Mouse (Mus musculus) right cerebral cortex, adult 18-20 months (tissue): Measurements from ENCODE around the gene Csmd2.

Experiments used
- DNase-seq: peaks from one replicate; pipeline ENCODE4 v3.0.0; 2022; ENCODE audit warnings: mixed read lengths

Csmd2 gene

DNA sequence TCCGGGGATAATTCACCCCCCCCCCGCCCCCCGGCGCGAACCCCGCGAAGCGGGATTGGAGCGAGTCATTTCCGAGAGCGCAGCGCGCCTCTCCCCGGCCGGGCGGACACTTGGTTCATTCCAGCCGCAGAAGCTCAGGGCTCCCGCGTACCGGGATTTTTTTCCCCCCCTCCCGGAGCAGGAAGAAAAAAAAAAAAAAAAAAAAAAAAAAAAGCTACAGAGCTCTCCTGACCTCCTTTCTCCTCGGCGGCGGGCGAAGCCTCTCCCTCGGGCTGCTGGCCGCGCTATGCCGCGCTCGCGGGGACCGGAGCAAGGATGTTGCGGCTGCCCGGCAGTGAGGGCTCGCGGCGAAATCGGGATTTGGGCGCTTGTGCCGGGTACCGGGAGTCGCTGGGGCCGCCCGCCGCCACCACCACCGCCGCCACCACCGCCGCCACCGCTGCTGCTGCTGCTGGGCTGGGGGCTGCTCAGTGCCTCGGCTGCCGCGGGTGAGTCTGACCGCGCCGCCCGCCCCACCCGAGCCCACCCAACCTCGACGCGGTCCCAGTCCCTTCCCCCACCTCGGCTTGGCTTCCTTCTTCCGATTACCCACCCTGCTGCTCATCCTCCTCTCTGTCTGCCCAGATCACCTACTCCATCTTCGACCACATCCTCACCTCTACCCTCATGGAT, at the start of gene Csmd2:
TSS of gene Csmd2 (plus strand) at position 74 of the 672 bp plus-strand sequence.
- peak; percentile 81 for DNase-seq

DNA sequence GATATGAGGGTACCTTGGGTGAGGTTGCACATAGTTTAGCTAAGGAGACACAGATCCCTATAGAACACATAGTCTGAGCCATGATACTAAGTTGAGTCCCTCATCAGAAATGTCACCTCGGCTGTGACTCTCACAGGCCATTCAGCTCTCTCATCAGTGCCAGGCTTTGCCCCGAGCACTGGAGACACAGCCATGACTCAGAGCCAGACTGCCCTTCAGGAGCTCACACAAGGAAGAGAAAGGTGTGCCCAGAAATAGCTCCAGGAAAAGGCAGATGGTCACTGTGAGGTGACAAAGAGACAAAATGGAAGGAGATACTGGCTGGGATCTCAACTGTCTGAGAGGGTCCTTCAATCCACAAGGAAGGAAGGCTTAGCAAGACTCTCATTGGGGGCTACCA, 40.0 kb upstream of the Csmd2 start:
- DNase-seq: no peak

DNA sequence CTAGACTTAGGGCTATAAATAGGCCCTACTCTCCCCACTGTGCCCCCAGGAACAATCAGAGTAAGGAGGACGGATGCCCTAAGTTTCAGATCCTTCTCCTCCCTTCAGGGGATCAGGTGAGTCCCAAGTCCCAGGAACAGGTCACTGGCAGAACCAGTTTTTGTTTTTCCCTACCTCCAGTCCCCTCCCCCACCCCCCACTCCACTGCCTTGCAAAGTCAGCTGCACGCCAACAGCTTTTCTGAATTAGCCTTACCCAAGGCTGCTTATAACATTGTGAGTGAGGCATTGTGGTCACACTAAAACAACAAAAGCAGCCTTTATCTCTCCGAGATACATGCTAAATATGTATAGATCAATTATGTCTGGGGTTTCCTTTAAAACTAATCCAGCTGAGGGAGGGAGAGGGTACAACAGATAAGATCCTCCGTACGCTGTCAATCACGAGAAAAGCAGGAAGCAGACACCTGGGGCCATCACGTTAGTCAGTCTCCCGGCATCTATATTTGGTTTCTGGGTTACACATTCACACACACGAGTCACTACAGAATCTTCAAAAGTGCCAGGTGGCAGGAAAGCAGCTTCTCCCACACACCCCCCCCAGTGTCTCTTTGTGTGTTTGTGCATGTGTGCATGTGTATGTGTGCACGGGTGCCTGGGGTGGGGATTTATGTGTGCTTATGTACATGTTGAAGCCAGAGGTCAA, 34.5 kb upstream of the Csmd2 start:
- DNase-seq: no peak

DNA sequence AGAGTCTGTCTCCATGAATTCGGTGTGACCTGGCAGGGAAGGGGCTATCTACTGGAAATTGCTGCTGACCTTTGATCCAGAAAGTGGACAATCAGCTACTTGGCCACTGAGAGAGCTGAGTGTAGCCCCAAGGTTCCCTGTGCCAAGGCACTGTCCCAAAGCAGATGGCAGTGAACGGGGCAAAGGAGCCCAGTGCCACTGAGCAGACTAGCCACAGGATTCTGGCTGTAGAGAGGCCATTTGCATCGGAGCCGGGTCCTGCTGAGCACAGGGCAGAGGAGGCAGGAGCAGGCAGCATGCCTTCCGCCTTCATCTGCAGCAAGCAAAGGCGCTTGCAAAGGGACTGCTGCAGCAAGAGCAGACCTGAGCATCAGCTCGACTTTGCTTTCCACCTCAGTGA, 18.6 kb upstream of the Csmd2 start:
- no peak for DNase-seq

DNA sequence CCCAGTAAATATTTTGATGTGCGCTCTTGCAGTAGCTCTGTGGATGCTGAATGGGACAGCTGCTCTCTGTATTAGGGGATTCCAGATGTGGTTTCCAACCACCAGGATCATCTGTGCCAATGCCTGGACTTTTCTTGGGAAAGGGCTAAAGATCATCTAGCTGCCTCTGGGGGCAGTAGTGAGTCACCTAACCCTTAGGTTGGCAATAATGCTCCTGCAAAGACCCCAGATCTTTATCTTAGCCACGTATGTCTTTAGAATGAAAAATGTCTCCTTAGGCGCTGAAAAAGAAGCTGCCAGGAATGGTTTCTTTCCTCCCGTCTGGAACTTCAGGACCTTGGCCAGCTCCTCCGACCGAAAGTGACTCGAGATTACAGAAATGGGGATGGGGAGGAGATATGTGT, 17.6 kb upstream of the Csmd2 start:
- no peak for DNase-seq

DNA sequence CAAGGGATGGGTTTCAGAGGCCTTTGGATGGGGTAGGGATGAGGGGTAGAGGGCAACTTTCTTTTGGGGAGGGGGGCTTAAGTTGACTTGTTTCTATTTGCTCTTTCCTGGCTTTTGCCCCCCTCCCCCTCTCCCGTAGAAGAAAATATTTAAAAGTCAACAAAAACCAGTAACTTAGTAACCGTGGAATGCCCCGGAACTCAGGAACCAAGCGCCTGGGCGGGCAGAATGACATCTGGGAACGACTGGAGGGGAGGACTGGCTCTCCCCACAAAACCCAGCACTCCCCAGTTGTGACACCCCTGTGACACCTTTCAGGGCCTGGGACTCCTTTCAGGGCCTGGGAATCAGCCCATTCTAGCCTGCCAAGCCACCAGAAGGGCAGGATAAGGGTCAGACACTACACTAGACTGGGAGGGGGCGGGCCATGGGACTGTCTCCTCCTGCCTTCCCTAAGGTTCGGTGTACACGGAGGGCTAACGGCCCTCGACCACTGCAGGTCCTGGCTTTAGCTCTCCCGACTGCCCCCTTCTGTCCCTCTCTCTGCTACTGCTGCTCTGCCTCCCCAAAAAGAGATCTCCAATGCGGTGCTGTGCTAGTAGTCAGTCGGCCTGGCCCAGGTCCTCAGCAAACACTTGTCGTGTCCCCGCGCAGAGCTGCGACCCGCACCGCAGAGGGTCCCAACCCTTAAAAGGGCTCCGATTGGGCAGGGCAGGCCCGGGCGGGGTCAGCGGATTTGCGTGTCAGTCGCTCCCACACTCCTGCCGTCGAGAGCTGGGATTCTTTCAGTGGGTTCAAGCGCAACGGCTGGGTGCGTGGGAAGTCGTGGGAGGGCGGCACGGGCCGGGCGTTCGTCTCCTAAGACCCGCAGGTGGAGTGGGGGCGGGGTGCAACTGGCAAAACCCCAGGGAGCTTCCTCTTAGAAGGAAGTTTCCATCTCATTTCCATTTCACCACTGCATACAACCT, 16.5 kb upstream of the Csmd2 start, which contains the start of gene CK137956:
TSS of gene CK137956 (minus strand) at position 51 of the 968 bp plus-strand sequence.
- DNase-seq: no peak

DNA sequence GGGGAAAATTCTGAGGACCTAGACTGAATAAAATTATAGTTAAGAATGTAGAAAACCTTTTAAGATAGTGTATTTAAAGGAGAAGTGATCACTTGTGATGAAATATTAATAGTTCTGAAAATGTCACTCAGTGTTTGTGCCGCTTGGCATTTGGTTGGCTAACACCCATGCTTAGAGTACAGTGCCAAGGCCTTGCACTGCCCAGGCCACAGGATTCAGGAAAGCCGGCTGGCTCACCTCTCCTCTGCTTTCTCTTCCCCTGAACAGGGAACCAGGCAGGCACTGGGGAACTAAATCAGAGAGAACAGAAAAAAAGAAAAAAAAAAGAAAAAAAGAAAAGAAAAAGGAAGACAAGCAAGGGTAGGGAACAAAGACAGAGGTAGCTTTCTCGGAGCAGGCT, 14.7 kb upstream of the Csmd2 start:
- no peak for DNase-seq

DNA sequence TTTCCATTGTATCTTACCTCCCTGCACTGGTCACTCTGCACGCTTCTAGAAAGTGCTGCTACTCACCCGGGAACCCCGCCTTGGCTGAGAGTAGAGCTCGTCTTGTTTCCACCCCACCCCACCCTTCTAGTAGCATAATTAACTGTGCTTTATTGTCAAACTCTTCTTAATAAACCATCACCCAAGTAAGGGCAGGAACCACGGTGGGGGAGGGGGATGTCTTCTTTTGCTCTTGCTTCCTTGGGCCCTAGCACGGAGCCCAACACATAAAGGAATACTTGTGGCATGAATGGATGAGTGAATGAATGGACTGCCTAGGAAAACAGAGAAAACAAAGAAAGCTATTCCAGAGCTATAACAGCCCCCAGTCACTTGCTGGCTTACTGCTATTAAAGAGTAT, 6.5 kb upstream of the Csmd2 start:
- DNase-seq: no peak

DNA sequence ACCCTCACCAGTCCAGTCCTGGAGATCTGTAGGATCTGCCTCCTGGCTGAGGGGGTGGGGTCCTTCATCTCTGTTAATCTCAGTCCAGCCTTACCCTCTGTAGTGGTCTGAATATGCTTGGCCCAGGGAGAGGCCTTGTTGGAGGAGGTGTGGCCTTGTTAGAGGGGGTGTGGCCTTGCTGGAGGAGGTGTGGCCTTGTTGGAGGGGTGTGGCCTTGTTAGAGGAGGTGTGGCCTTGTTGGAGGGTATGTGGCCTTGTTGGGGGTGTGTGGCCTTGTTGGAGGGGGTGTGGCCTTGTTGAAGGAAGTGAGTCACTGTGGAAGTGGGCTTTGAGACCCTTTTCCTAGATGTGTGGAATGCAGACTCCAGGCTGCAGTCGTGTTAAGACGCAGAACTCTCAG, 3.2 kb upstream of the Csmd2 start:
- DNase-seq: no peak

DNA sequence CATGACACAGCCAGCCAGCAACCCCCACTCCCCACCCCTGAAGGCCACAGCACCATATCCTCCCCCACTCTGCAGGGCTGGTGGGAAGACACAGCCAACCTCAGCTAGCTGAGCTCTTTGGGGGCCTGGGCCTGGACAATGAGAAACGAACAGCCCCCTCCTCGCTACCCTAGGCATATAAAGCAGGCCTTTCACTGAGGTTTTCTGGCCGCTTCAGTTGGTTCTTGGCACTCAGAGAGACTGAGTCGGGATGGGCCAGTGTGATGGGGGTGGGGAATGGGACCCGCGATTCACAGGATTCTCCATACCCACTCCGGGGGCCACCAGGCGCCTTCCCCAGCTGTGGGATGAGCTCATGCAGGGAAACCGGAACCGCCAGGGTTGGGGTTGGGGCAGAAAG, 1.8 kb upstream of the Csmd2 start:
- DNase-seq: no peak

DNA sequence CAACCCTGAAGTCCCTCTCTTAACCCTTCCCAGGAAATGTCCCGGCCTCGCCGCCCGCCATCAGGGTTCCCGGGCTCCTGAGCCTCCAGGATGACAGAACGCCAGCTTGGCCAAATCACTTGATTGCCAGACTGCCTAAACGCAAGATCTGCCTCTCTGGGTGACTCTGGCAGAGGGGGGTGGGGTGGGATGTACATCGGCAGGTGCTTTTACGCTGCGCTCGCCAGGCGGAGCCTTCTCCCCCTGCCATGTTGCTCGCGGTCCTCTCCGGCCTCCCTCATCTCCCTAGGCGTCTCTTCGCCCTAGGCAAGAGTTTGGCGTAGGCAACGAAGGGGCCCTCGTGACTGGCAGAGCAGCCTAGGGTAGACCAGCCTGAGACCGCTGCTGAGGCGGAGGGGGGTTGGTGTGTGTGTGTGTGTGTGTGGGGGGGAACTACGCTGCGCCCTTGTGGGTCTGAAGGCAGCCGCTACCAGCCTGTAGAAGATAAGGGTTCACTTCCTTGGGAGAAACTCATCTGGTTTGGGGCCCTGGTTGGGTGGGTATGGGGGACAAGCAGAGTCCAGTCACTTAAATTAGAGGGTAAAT, 1.1 kb upstream of the Csmd2 start:
- DNase-seq: no peak

DNA sequence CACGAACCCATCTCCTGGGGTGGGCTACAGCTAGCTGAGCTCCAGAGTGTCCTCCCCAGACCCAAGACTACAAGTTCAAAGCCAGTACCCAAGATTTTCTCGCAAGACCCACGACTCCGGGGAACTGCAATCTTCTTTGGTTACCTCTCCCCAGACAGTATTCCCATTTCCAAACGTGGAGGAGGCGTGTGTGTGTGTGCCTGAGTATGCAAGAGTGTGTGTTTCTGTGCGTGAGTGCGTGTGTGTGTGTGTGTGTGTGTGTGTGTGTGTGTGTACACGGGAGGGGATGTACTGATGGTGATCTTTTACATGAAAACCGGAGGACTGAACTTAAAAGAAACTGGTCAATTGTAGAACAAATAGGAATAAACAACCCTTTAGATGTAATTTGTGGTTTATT, 387 bp upstream of the Csmd2 start:
- no peak for DNase-seq

DNA sequence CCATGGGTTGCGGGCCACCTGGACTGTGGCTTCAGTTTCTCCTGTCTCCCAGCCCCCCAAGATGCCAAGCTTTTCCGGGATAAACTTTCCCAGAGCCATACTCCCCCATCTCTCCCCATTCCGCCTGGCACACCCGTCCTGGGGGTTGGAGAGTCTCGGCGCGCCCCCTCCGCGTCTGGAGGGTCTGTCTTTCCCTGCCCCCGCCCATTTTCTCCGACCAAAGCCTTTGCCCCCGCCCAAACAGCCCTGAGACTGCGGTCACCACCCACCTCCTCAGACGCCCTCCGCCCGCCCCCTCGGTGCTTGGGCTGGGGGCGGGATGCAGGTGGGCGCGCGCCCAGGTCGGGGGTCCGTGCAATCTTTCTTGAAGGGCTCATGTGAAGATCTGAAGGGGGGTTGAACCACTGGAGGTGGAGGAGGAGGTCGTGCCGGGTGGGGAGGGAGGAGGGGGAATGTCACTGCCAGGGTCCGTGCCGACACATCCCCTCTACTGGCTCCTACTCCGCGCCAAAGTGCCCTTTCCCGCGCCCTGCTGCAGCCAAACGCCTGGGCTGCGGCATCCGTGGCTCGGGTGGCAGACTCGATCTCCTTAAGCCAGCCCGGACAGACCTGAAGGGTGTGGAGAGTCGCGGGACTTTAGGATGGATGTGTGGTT, 996 bp downstream of the Csmd2 start:
- no peak for DNase-seq

DNA sequence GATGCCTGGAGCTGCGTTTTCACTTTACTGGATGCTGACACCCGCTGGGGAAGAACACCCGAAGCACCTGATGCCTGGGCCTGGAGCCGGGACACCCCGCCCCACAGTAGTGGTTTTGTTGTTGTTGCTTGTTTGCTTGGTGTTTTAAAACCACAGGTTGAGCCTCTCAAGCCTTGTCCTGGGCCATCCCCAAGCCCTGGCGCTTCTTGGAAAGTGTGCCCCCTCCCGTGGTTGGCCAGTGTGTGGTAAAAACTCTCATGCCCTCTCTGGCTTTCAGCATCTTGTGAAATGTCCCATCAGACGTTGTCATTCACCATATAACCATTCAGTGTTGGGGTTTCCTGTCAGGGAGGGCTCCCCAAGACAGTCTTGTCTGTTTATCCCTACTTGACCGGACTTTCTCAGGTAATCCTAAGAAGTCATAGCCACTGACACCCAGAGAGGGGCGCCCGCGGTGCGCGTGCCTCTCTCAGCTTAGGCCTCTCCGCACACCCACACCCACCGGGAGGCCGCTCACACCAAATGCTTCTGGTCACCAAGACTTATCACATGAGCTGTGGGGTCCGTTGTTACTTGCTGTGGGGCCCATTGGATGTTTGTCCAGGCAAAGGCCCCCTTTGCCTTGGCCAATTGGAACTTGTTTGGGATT, 1.8 kb downstream of the Csmd2 start:
- DNase-seq: peak; percentile 72

DNA sequence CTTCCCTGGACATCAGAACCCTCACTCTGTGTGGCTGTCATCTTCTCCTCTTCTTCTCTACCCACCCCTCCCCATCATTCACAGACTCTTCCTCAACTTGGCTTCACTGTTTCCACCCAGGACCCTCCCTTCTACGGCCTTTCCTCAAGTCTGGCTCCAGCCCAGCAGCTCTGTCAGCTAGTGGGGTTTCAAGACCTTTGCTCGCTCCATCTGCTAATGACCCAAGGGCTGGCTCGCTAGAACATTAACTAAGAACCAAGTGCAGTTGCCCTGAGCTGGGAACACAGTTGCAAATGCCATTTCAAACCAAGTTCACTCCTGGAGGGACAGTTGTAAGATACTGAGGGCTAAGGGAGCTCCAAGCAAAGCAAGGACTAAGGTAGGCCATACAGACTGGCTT, 11.6 kb downstream of the Csmd2 start:
- DNase-seq: no peak

DNA sequence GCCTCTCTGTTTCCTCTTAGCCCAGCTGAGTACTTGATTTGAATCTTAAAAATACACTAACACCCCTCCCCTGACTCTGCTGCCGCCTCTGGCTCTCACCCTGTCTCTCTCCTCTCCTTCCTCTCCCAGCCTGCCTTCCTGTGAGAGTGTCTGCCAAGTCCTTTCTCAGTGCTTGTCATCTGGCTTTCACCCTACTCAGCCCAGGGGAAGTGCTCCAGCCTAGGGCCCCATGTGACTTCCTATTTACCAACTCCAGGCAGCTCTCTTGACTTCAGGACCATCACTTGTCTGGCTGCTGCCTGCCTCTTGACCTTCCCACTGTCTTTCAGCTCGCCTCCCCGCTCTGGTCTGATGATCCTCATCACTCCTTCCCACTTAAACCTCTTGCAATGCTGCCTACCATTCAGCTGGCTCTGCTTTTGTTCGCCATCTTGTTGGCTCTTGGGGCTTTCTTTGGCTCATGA, 15.0 kb downstream of the Csmd2 start:
- peak; percentile 68 for DNase-seq

DNA sequence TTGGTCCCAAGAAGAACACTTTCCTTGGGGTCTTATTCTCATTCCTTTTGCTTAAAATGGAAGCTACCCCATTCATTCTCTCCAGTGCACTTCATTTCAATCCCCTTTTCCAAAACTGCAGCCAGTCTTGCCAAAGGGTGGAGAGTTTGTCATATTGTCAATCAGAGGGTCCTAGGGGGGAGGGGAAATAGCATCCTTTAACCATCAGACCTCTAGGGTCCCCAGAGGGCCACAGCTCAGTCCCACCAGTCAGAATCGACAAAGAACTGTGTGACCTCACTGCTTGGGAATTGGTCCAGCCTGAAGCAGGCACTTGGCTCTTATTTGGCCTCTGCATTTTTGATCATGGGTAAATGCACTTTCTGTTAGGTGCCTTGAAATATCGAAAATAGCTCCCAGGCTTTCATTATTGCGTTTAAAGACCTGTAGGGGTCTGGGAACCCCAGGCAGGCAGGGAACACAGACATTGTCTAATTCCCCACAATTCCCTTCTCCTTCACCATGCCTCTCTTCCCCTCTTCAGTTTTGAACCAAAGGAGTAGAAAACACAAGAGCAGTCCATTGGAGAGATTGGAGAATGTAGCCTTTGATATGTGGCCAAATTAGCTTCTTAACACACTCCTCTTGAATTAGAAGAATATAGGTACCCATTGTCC, 17.3 kb downstream of the Csmd2 start:
- DNase-seq: no peak

DNA sequence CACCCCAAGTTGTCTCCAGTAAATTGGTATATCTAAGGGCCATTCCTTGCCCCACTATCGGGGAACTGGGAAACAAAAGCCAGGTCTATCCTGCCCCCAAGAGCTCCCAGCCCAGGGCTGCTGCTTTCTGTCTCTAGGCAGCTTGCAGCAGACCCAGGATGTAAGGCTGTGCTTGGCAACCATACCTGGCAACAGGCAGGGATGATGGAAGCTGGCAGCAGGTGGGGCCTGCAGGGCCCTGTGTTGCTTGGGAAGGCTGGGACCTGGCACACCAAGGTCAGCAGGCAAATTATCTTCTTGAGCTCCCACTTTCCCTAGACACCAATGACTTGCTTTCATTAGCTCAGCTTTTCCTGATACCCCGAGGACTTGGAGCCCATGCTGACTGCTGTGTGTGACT, 31.8 kb downstream of the Csmd2 start:
- peak; percentile 27 for DNase-seq

DNA sequence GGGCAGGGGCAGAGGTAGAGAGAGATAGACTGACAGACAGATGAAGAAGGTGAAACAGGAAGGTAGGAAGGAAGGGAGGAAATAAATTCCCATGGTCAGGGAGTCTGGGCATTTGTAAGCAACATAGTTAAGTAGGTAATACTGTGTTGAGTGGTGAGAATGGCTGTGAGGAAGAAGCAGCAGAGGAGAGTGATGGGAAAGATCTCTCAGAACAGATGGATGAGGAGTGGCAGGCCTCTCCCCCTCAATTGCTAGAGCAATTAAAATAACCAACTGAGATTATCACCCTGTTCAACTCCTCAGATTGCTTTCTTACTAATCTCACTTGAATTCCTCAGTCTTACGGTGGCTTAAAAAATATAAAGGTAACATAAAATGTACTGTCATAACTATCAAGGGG, 40.6 kb downstream of the Csmd2 start:
- DNase-seq: no peak

DNA sequence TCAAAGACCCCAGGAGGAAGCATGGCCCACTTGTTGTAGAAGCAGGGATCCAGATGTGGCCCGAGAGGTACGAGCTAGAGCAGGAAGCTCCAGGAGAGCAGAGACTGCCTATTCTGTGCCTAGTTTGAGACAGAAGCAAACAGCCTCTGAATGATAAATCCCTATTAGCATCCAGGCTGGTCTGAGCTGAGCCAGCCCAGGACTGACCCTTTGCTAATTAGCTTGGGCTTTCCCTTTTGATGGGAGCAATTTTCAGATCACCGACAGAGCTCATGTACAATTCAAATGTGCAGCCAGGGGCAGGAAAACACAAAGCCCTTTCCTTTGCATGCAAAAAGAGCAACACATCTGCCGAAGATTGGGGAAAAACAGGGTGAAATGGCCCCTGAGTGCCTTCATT, 54.2 kb downstream of the Csmd2 start:
- no peak for DNase-seq

DNA sequence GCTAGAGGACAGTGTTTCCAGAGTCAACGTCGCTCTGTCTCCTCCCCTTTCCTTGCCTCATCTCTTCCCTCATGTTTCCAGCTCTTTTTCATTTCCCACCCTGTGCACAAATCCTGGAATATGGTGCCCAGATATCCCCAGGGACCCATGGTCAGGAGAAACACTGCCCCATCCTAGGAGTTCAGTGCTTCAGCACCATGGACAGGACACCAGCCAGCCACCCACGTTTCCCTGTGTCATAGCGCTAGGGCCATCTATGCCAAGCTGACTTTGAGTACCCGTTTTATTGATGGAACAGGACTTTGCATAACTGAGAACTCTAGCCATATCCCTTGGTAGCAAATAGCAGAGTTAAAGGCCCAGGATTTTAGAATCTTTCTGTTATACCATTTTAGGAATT, 55.0 kb downstream of the Csmd2 start:
- no peak for DNase-seq
